Mouse (Mus musculus) kidney, postnatal 0 days (tissue): Measurements from ENCODE around the gene Man2a1. TPM values are rescaled to one million over a fixed set of nuclear protein-coding genes. Genes with fewer than 3 reads are reported as not detected.

ENCODE experiments used
- ATAC-seq: fragments of 200-750 bp; cut with Nextera tagmentation; replicated peaks from 2 replicates; pipeline ENCODE4 v1.8.0; 2017; ENCODE audit warnings: low read depth, moderate number of reproducible peaks, moderate TSS enrichment, moderate library complexity; ENCODE audit not compliant: low FRiP score
- DNase-seq: peaks from one replicate; pipeline ENCODE4 v3.0.0-alpha.2; 2016; ENCODE audit warnings: low spot score
- H3K27ac ChIP-seq: fragments of 300-500 bp; sonication (generic); 2 replicates; pipeline ENCODE4 v1.5.1; 2014; ENCODE audit warnings: mild to moderate bottlenecking
- H3K27me3 ChIP-seq: fragments of 300-500 bp; sonication (generic); 2 replicates; pipeline ENCODE4 v1.6.1; 2014; ENCODE audit warnings: low read length, mixed read lengths; ENCODE audit not compliant: insufficient read depth
- H3K36me3 ChIP-seq: fragments of 300-500 bp; sonication (generic); 2 replicates; pipeline ENCODE4 v1.6.1; 2014; ENCODE audit warnings: low read length, mixed read lengths; ENCODE audit not compliant: insufficient read depth
- H3K4me1 ChIP-seq: fragments of 300-500 bp; sonication (generic); replicated peaks from 2 replicates; pipeline ENCODE4 v1.6.1; 2014; ENCODE audit warnings: antibody characterized with exemption, low read length, mixed read lengths; ENCODE audit not compliant: insufficient read depth
- H3K4me2 ChIP-seq: fragments of 300-500 bp; sonication (generic); 2 replicates; pipeline ENCODE4 v1.6.1; 2014; ENCODE audit warnings: mild to moderate bottlenecking, low read length, moderate library complexity, mixed read lengths
- H3K4me3 ChIP-seq: fragments of 300-500 bp; sonication (generic); replicated peaks from 2 replicates; pipeline ENCODE4 v1.5.1; 2014; ENCODE audit warnings: low read depth, low read length
- H3K9ac ChIP-seq: fragments of 300-500 bp; sonication (generic); 2 replicates; pipeline ENCODE4 v1.6.1; 2014; ENCODE audit warnings: low read depth, low read length
- H3K9me3 ChIP-seq: fragments of 300-500 bp; sonication (generic); replicated peaks from 2 replicates; pipeline ENCODE4 v1.6.1; 2016; ENCODE audit warnings: low read length, inconsistent platforms, mixed read lengths
- CTCF ChIP-seq: IDR thresholded peaks from 2 replicates; pipeline ENCODE4 v1.5.1; 2016; ENCODE audit warnings: antibody characterized with exemption, low read depth, mild to moderate bottlenecking, moderate library complexity
- WGBS: fragments of 180-500 bp; shearing (Covaris S2); extraction: QIAGEN DNeasy Blood & Tissue Kit; methylation state at CpG from one replicate; pipeline ENCODE4 v1.1.7; 2014; 5-methylcytosine and 5-hydroxymethylcytosine counted together
- polyA plus RNA-seq: library from polyadenylated mRNA; unstranded; fragments of >200 nt; fragmentation: Nextera tagmentation; extraction: Ambion mirVana; gene quantifications from 2 replicates; pipeline ENCODE4 v1.2.1, GENCODE M21; 2015

The Man2a1 gene
- polyA plus RNA-seq, 1 experiment from 2014 or later: 9.9 TPM

DNA sequence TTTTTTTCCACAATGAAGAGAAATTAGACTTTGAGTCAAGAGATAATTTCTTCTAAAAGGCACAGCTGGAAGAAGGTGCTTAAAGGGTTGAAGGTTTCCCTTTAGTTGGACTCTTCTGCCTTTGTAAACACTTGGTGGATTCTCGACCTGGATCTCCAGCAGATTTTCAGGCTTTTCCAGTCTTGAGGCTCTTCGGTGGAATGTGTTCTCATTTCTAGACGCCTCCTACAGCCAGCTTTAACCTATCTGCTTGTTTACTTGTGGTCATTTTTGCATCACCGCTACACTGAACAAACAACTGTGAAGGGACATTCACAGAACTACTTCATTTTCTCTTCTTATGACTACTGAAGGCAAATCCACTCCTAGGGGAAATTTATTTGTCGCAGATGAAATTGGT, 173.7 kb downstream of the Man2a1 start:
- 87% methylated on average over 5 of the region's 5 CpGs for WGBS
- no peak for TF ChIP-seq CTCF
- Histone ChIP-seq H3K27me3 (no peaks in the 10 kb centered on the region), H3K4me2 (no peak overlapping the region), H3K9ac (no peak overlapping the region), H3K36me3 (no peaks in the 10 kb centered on the region), H3K27ac (no peak overlapping the region), H3K9me3 (no peaks in the 10 kb centered on the region), H3K4me1 (no peaks in the 10 kb centered on the region), H3K4me3 (no peak overlapping the region)
- DNase-seq (no peak), ATAC-seq (no peak)

DNA sequence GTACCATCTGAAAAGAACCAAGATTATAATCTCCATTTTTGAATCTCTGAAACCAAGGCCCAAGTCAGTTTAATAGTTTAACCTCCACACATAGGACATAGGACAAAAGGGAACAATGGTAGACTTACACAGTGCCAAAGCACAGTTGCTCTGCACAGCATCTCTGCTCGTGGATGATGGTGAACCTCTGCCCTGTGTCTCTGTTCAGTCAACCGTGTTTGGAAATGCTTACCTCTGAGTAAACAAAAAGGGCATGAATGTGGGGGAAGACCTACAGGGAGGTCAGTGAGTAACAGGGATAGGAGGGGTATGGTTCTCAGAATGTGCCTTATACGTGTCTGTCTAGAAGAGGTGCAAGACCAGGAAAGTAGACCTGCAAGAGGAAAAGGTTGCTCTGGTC, 177.8 kb downstream of the Man2a1 start:
- H3K9me3 ChIP-seq: no peaks in the 10 kb centered on the region
- no peaks in the 10 kb centered on the region for H3K36me3 ChIP-seq
- no peak overlapping the region for H3K4me3 ChIP-seq
- no peaks in the 10 kb centered on the region for H3K27me3 ChIP-seq
- no peak overlapping the region for H3K9ac ChIP-seq
- no peak for DNase-seq
- 47% methylated on average over 3 of the region's 3 CpGs for WGBS
- TF ChIP-seq CTCF: no peak
- H3K4me1 ChIP-seq: no peaks in the 10 kb centered on the region
- no peak overlapping the region for H3K4me2 ChIP-seq
- no peak overlapping the region for H3K27ac ChIP-seq
- ATAC-seq: no peak

- Histone ChIP-seq H3K4me3 (no peak overlapping the region), H3K4me1 (no peaks in the 10 kb centered on the region), H3K27me3 (no peaks in the 10 kb centered on the region), H3K36me3 (no peaks in the 10 kb centered on the region), H3K9ac (no peak overlapping the region), H3K9me3 (no peaks in the 10 kb centered on the region), H3K4me2 (no peak overlapping the region), H3K27ac (no peak overlapping the region)
- TF ChIP-seq CTCF: no peak
- ATAC-seq (no peak), DNase-seq (no peak)
- WGBS: 93% methylated on average over 12 of the region's 12 CpGs
Measured at GRCm38 (mm10) chr17:64778756-64779155, 178.2 kb downstream of the Man2a1 start.

DNA sequence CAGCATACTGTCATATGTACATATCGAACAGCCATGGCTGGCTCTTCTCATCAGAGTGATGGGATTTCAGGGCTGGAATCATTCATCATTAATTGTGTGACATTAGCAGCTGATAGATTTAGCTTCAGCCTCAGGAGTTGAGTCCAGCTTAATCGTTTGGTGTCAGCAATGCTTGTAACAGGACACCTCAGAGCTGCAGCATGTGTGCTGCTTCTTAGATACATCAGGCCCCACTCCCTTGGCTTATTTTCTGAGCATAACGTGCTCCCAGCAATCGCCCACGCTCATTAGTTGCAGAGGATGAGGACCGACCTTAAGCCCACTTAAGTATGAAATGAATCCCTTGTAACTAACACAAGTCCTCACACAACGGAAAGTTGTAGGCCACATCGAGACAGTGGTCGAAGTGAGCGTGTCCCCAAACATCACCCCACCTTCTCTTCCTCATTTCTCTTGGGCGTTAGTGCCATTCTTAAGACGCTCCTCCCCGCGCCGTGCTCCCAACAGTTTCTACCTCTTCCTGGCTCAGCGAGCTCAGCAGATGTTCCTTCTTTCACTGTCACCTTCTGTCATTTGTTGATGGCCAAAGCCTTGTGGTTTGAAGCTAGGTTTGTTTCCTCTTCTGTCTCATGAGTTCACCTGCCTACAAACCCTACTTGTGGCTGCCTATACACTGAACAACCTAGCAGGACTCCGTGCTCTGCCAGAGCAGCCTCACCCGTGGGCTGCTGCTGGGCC, 180.4 kb downstream of the Man2a1 start:
- ATAC-seq (no peak), DNase-seq (peak; percentile 50)
- H3K4me3 ChIP-seq: no peak overlapping the region
- H3K36me3 ChIP-seq: no peaks in the 10 kb centered on the region
- H3K9ac ChIP-seq: no peak overlapping the region
- H3K4me1 ChIP-seq: no peaks in the 10 kb centered on the region
- 63% methylated on average over 18 of the region's 18 CpGs for WGBS
- H3K27me3 ChIP-seq: no peaks in the 10 kb centered on the region
- H3K9me3 ChIP-seq: no peaks in the 10 kb centered on the region
- no peak for TF ChIP-seq CTCF
- no peak overlapping the region for H3K4me2 ChIP-seq
- no peak overlapping the region for H3K27ac ChIP-seq

DNA sequence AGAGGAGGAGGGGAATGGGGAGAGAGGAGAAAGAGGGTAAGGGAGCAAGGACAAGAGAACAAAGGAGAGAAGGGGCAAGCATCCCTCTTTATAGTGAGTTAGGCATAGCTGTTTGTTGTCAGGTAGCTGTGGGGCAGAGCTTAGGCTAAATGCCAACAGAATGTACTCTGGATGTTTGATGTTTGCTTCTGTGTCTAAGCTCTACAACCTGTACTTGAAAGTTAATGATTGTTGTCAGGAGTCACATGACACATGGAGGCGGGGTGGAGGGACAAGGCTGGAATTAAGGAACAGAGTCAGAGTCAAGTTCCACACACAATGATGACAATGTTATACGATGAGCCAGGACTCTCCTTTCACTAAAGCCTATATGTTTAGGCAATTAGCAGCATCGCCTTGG, 181.8 kb downstream of the Man2a1 start:
- no peak overlapping the region for H3K9ac ChIP-seq
- no peak for ATAC-seq
- H3K36me3 ChIP-seq: no peaks in the 10 kb centered on the region
- H3K27me3 ChIP-seq: no peaks in the 10 kb centered on the region
- H3K4me2 ChIP-seq: no peak overlapping the region
- H3K9me3 ChIP-seq: no peaks in the 10 kb centered on the region
- no peaks in the 10 kb centered on the region for H3K4me1 ChIP-seq
- no peak overlapping the region for H3K27ac ChIP-seq
- no peak overlapping the region for H3K4me3 ChIP-seq
- WGBS: 80% methylated on average over 3 of the region's 3 CpGs
- no peak for DNase-seq
- TF ChIP-seq CTCF: no peak

- Histone ChIP-seq H3K4me3 (no peak overlapping the region), H3K27ac (no peak overlapping the region), H3K9me3 (no peaks in the 10 kb centered on the region), H3K36me3 (no peaks in the 10 kb centered on the region), H3K4me1 (no peaks in the 10 kb centered on the region), H3K4me2 (no peak overlapping the region), H3K9ac (no peak overlapping the region), H3K27me3 (no peaks in the 10 kb centered on the region)
- DNase-seq (no peak), ATAC-seq (no peak)
- no peak for TF ChIP-seq CTCF
- 39% methylated on average over 1 of the region's 1 CpGs for WGBS
Measured at GRCm38 (mm10) chr17:64785961-64786360, 185.4 kb downstream of the Man2a1 start.

- 86% methylated on average over 13 of the region's 13 CpGs for WGBS
- Histone ChIP-seq H3K9ac (no peak overlapping the region), H3K4me1 (no peaks in the 10 kb centered on the region), H3K9me3 (no peaks in the 10 kb centered on the region), H3K4me2 (no peak overlapping the region), H3K4me3 (no peak overlapping the region), H3K27me3 (no peaks in the 10 kb centered on the region), H3K36me3 (no peaks in the 10 kb centered on the region), H3K27ac (no peak overlapping the region)
- DNase-seq (no peak), ATAC-seq (no peak)
- TF ChIP-seq CTCF: no peak
Measured at GRCm38 (mm10) chr17:64788301-64788700, 187.8 kb downstream of the Man2a1 start.
